Mouse (Mus musculus) neutrophil, adult 83 days (primary cell): ENCODE results near the gene Olfr1279. TPM values are rescaled to one million over a fixed set of nuclear protein-coding genes. Genes with fewer than 3 reads are reported as not detected.

ENCODE experiments used
- total RNA-seq, 2 experiments: library from RNA; stranded (reverse); gene quantifications; one replicate each; pipeline ENCODE4 v1.2.4; 2023

Gene Olfr1279
- not detected for total RNA-seq

GRCm38 (mm10) chr2:111300374-111300773 lies at the start of gene Olfr1279:
Gene Olfr1279 (plus strand): TSS chr2:111300635.

GRCm38 (mm10) chr2:111254216-111254615 lies 46.2 kb upstream of the Olfr1279 start, which contains the start of gene Olfr1276:
Gene Olfr1276 (plus strand): TSS chr2:111254516.

GRCm38 (mm10) chr2:111274006-111274405 lies 26.4 kb upstream of the Olfr1279 start, which contains the start of gene Olfr1277:
Gene Olfr1277 (minus strand): TSS chr2:111274106.

GRCm38 (mm10) chr2:111289836-111290235 lies 10.6 kb upstream of the Olfr1279 start, which contains the start of gene Olfr1278:
Gene Olfr1278 (plus strand): TSS chr2:111290136.

GRCm38 (mm10) chr2:111313717-111314116 lies 13.3 kb downstream of the Olfr1279 start, which contains the start of gene Olfr1280:
Gene Olfr1280 (plus strand): TSS chr2:111314017.

GRCm38 (mm10) chr2:111326220-111326619 lies 25.8 kb downstream of the Olfr1279 start, which contains the start of gene Olfr1281:
Gene Olfr1281 (plus strand): TSS chr2:111326520.

GRCm38 (mm10) chr2:111335976-111336375 lies 35.5 kb downstream of the Olfr1279 start, which contains the start of gene Olfr1282:
Gene Olfr1282 (minus strand): TSS chr2:111336076.

Other genes starting within 250 kb of the Olfr1279 start
- not detected for gene Gm13941, start 194.7 kb upstream of the Olfr1279 start, total RNA-seq
- gene Gm15130, start 147.7 kb upstream of the Olfr1279 start, total RNA-seq: not detected
- not detected for gene 4930430A15Rik, start 71.0 kb upstream of the Olfr1279 start, total RNA-seq
- not detected for gene Olfr1275, start 65.3 kb upstream of the Olfr1279 start, total RNA-seq
- not detected for gene Olfr1276, start 46.1 kb upstream of the Olfr1279 start, total RNA-seq
- gene Olfr1277, start 26.5 kb upstream of the Olfr1279 start, total RNA-seq: not detected
- gene Olfr1278, start 10.5 kb upstream of the Olfr1279 start, total RNA-seq: not detected
- gene Olfr1280, start 13.4 kb downstream of the Olfr1279 start, total RNA-seq: not detected
- not detected for gene Olfr1281, start 25.9 kb downstream of the Olfr1279 start, total RNA-seq
- gene Olfr1282, start 35.4 kb downstream of the Olfr1279 start, total RNA-seq: not detected
- not detected for gene Olfr1283, start 66.2 kb downstream of the Olfr1279 start, total RNA-seq
- not detected for gene Olfr1284, start 74.9 kb downstream of the Olfr1279 start, total RNA-seq
- gene Olfr1286, start 122.5 kb downstream of the Olfr1279 start, total RNA-seq: not detected
- gene Olfr1287, start 148.5 kb downstream of the Olfr1279 start, total RNA-seq: not detected
- not detected for gene Olfr1288, start 173.5 kb downstream of the Olfr1279 start, total RNA-seq
- gene Olfr1289, start 180.2 kb downstream of the Olfr1279 start, total RNA-seq: not detected
- not detected for gene Olfr1290, start 193.2 kb downstream of the Olfr1279 start, total RNA-seq
- not detected for gene Olfr1291-ps1, start 196.5 kb downstream of the Olfr1279 start, total RNA-seq
- not detected for gene Olfr1293-ps, start 224.6 kb downstream of the Olfr1279 start, total RNA-seq
- not detected for gene Olfr1294, start 239.7 kb downstream of the Olfr1279 start, total RNA-seq